Mouse (Mus musculus): ENCODE data around the gene Ap1b1.

DNA sequence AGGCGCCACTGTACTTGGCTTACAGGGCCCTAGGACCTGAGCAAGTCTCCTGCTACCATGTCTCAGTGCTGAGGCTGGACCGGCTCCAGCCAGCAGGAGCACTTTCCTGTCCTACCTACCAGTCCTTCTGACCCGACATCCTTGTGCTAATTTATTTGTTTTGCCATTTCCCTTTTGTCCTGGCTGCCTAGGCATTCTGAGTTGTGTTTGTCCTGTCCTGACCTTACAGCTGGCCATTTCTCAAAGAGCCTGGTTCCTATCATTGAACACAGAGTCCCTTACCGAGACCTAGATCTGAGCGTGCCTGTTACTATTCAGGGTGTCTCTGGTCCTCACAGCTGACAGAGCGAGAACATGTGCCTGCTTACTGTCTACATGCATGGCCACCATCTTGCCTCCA lies 68.2 kb downstream of the Ap1b1 start:
- no peak for TF ChIP-seq CTCF (IDR thresholded peaks at IDR 0.05; ENCODE audit: control insufficient read depth, insufficient read depth, insufficient replicate concordance, low read depth, low read length)
- no peak for TF ChIP-seq POLR2A (IDR thresholded peaks at IDR 0.05; ENCODE audit: control insufficient read depth, low read depth, low read length)

All from testis, adult 2 months (tissue).